Mouse (Mus musculus): Measurements from ENCODE around the gene Bicc1. TPM values are rescaled to one million over a fixed set of nuclear protein-coding genes. Genes with fewer than 3 reads are reported as not detected.
A peak's percentile ranks its signal among the peaks of the same experiment; 100 is the strongest.

The Bicc1 gene
- polyA plus RNA-seq, 1 experiment from 2014 or later, result 37.5 TPM

DNA sequence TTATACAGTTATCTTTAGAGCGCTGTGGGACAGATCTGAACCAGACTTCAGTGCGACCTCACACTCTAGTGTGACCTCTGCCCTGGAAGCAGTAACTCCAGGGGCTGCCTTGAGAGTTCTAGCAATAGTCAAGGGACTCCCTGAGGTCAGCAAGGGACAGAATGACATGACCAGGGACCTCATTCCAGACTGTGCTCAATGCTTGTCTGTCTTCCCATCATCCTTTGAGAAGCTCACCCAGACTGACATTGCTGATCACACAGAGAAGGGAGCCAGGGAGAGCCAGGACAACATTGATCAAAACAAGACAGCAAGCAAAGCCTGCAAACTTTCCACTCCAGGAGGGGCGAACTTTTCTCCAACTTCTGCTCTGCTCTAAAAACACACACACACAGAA lies 38.7 kb downstream of the Bicc1 start:
- no peak for ATAC-seq (ENCODE audit: insufficient number of reproducible peaks, low FRiP score, low TSS enrichment, low read depth)
- WGBS, result 87% methylated on average over 3 of the region's 3 CpGs
- no peak overlapping the region for H3K4me2 ChIP-seq (replicated peaks)
- H3K27ac ChIP-seq (replicated peaks), result peak overlapping the region; percentile 82
- H3K9me3 ChIP-seq (replicated peaks), result no peaks in the 10 kb centered on the region
- H3K4me1 ChIP-seq, result peaks cover 36% of the 10 kb centered on the region
- H3K36me3 ChIP-seq, result no peaks in the 10 kb centered on the region
- H3K9ac ChIP-seq, result no peak overlapping the region
- no peak overlapping the region for H3K4me3 ChIP-seq (replicated peaks)
- no peaks in the 10 kb centered on the region for H3K27me3 ChIP-seq

- H3K4me1 ChIP-seq, result peaks cover 36% of the 10 kb centered on the region
- no peak overlapping the region for H3K9ac ChIP-seq
- no peak for ATAC-seq (ENCODE audit: insufficient number of reproducible peaks, low FRiP score, low TSS enrichment, low read depth)
- H3K27ac ChIP-seq (replicated peaks), result peak overlapping the region; percentile 82
- H3K27me3 ChIP-seq, result no peaks in the 10 kb centered on the region
- WGBS, result 58% methylated on average over 14 of the region's 14 CpGs
- H3K4me2 ChIP-seq (replicated peaks), result no peak overlapping the region
- H3K9me3 ChIP-seq (replicated peaks), result no peaks in the 10 kb centered on the region
- no peaks in the 10 kb centered on the region for H3K36me3 ChIP-seq
- H3K4me3 ChIP-seq (replicated peaks), result no peak overlapping the region
Measured at GRCm38 (mm10) chr10:71120121-71120768, 39.3 kb downstream of the Bicc1 start.

DNA sequence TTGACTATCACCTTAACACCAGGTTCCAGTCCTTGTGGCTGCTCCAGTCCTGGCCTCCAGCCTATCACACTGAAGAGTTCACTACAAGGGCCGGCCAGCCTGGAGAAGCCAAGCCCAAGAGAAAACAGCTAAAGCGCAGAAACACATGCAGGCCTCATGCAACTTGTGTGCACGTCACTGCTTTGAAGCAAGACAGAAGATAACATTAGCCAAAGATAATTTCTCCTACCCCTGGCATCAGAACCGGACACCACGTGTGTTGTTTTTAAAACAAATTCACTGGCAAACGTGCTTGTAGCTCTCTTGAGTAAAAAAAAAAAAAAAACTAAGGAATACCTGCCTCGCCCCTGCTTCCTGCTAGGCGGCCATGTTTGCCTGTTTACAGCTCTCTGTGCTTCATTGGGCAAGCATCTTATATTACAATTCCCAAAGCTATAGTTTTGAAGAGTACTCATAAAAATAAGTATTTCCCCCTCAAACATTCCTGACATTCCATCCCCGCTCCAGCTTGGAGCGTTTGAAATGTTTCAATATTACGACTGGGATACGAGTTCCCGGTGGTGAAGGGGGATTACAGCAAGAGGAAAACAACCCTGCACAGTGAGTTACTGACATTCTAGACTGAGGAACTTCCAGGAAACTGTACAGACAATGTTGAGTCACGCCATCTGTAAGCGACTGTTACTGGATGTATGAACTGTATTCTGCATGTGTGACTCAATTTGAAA lies 40.2 kb downstream of the Bicc1 start:
- H3K27ac ChIP-seq (replicated peaks), result peak overlapping the region; percentile 82
- no peak overlapping the region for H3K4me2 ChIP-seq (replicated peaks)
- no peak overlapping the region for H3K4me3 ChIP-seq (replicated peaks)
- H3K36me3 ChIP-seq, result no peaks in the 10 kb centered on the region
- no peak for ATAC-seq (ENCODE audit: insufficient number of reproducible peaks, low FRiP score, low TSS enrichment, low read depth)
- H3K27me3 ChIP-seq, result no peaks in the 10 kb centered on the region
- no peak overlapping the region for H3K9ac ChIP-seq
- H3K4me1 ChIP-seq, result peaks cover 42% of the 10 kb centered on the region
- 25% methylated on average over 15 of the region's 15 CpGs for WGBS
- no peaks in the 10 kb centered on the region for H3K9me3 ChIP-seq (replicated peaks)

DNA sequence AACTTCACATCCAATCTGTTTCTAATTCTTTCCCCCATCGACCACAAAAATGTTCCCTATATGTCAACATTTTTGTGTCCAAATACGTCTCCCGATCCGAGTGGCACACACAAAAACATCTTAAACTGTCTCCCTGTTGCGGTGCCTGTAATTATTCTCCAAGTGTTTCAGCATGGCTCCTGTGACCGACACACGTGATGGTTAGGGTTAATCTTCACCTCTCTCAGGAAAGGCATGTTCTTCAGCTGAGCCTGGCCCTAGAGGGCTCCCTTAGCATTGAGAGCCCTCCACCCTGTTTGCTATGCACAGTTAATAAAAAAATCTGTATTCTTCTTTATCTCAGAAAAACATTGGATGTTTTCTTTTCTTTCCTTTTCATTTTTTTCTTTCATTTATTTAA lies 41.7 kb downstream of the Bicc1 start:
- no peaks in the 10 kb centered on the region for H3K36me3 ChIP-seq
- peak overlapping the region; percentile 82 for H3K27ac ChIP-seq (replicated peaks)
- WGBS, result 31% methylated on average over 7 of the region's 7 CpGs
- H3K9ac ChIP-seq, result no peak overlapping the region
- ATAC-seq (ENCODE audit: insufficient number of reproducible peaks, low FRiP score, low TSS enrichment, low read depth), result no peak
- H3K4me3 ChIP-seq (replicated peaks), result no peak overlapping the region
- H3K9me3 ChIP-seq (replicated peaks), result no peaks in the 10 kb centered on the region
- no peak overlapping the region for H3K4me2 ChIP-seq (replicated peaks)
- no peaks in the 10 kb centered on the region for H3K27me3 ChIP-seq
- H3K4me1 ChIP-seq, result peaks cover 42% of the 10 kb centered on the region

DNA sequence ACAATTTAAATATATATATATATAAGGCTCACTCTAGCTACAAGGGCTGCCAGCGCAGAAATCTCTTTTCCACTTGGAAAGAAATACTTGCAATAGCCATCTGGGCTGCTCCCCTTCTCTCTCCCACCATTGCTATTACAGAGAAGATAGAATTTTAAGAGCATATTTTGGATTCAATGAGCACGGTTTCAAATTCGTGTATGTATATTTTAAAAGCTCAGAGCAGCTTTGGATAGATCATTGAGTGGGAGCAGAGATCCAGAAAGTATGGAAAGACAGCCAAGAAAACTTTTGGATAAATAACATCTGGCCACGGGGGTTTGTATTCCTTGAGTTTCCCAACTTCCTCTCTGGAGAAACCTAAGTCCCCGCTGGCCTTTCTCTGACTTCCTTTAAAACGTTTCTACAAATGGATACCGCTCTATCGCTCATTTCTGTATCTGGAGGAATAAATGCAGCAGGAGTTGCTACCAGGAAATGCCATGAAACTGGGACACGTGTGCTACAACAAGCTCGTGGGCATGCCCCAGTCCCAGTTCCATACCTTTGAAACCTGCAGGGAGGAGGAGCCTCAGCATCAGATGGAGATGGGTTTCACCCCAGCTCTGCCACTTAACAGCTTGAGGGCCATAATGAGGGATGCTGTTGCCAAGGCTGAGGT lies 45.1 kb downstream of the Bicc1 start:
- H3K9ac ChIP-seq, result no peak overlapping the region
- H3K4me3 ChIP-seq (replicated peaks), result no peak overlapping the region
- H3K27ac ChIP-seq (replicated peaks), result peak overlapping the region; percentile 82
- peak; percentile 70; the same call in 1 of the 2 replicates for ATAC-seq (ENCODE audit: insufficient number of reproducible peaks, low FRiP score, low TSS enrichment, low read depth)
- 45% methylated on average over 10 of the region's 10 CpGs for WGBS
- no peaks in the 10 kb centered on the region for H3K36me3 ChIP-seq
- peaks cover 27% of the 10 kb centered on the region for H3K4me1 ChIP-seq
- H3K27me3 ChIP-seq, result no peaks in the 10 kb centered on the region
- H3K4me2 ChIP-seq (replicated peaks), result no peak overlapping the region
- H3K9me3 ChIP-seq (replicated peaks), result no peaks in the 10 kb centered on the region

- no peak overlapping the region for H3K9ac ChIP-seq
- H3K9me3 ChIP-seq (replicated peaks), result no peaks in the 10 kb centered on the region
- 0 out of 2 replicates have a peak, but pooled peaks cover 4% of the 10 kb centered on the region for H3K4me1 ChIP-seq
- no peak overlapping the region for H3K4me3 ChIP-seq (replicated peaks)
- H3K27me3 ChIP-seq, result no peaks in the 10 kb centered on the region
- 94% methylated on average over 9 of the region's 9 CpGs for WGBS
- no peak overlapping the region for H3K27ac ChIP-seq (replicated peaks)
- H3K36me3 ChIP-seq, result no peaks in the 10 kb centered on the region
- H3K4me2 ChIP-seq (replicated peaks), result no peak overlapping the region
- ATAC-seq (ENCODE audit: insufficient number of reproducible peaks, low FRiP score, low TSS enrichment, low read depth), result no peak
Measured at GRCm38 (mm10) chr10:71106491-71107205, 52.9 kb downstream of the Bicc1 start.

- Histone ChIP-seq H3K27me3 (no peaks in the 10 kb centered on the region), H3K4me2 (replicated peaks) (no peak overlapping the region), H3K9ac (no peak overlapping the region), H3K4me1 (0 out of 2 replicates have a peak, but pooled peaks cover 4% of the 10 kb centered on the region), H3K27ac (replicated peaks) (no peak overlapping the region), H3K36me3 (no peaks in the 10 kb centered on the region), H3K9me3 (replicated peaks) (no peaks in the 10 kb centered on the region), H3K4me3 (replicated peaks) (no peak overlapping the region)
- no peak for ATAC-seq (ENCODE audit: insufficient number of reproducible peaks, low FRiP score, low TSS enrichment, low read depth)
- 65% methylated on average over 6 of the region's 6 CpGs for WGBS
Measured at GRCm38 (mm10) chr10:71104791-71105190, 54.7 kb downstream of the Bicc1 start.

DNA sequence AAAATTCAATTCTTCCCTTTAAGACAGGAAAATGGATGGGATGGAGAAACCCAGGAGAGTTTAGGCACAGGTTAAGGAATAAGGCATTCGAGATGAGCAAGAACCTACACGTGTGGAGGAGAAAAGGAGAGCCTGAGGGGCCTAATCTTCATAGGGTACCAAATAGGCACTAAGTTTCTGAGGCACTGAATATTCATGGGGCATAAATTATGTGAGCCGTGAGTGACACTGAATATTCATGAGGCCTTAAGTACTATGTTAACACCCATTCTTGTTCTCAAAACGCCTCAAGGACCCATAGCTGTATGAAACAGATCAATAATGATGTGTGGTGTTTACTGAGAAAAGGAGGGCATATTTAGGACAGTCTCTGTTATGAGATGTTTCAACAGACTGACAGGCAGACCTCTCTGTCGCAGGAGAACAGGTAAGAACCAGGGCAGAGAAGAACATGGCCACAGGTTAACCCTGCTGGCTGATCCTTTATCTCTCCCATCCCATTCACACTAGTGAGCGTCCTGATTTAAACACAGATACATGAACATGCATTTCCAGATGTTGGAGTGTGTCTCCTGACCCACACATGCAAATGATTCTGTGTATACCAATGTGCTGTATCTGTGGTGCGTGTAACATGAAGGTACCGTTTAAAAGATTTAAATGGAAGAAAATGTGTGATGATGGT lies 58.5 kb downstream of the Bicc1 start:
- no peaks in the 10 kb centered on the region for H3K9me3 ChIP-seq (replicated peaks)
- H3K27me3 ChIP-seq, result no peaks in the 10 kb centered on the region
- H3K27ac ChIP-seq (replicated peaks), result no peak overlapping the region
- ATAC-seq (ENCODE audit: insufficient number of reproducible peaks, low FRiP score, low TSS enrichment, low read depth), result no peak
- no peak overlapping the region for H3K9ac ChIP-seq
- H3K36me3 ChIP-seq, result no peaks in the 10 kb centered on the region
- H3K4me1 ChIP-seq, result 0 out of 2 replicates have a peak, but pooled peaks cover 4% of the 10 kb centered on the region
- no peak overlapping the region for H3K4me2 ChIP-seq (replicated peaks)
- H3K4me3 ChIP-seq (replicated peaks), result no peak overlapping the region
- 72% methylated on average over 8 of the region's 8 CpGs for WGBS

DNA sequence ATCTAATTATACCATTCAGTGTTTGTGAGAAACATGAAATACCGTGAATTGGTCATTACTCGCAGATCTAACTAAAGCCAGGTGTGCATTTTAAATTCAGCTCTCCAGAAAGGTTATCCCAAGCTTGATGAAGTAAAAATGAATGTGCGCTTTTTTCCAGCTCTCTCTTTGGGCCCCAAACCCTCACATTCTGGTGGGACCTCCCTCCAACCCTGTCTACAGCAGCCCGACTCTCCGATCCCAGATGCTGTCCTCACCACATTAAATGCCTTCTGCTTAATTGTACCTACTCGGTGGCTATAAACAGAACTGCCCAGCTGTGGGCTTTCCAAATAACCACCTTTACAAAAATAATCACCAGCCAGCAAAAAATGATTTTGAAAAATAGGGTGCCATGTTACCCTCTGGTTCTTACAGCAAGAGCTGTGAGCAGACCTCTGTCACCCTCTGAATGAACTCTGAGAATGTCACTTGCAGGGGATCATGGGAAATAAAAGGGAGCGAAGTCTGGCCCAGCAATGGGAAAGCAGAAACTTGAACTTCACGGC lies 64.7 kb downstream of the Bicc1 start:
- Histone ChIP-seq H3K4me1 (0 out of 2 replicates have a peak, but pooled peaks cover 7% of the 10 kb centered on the region), H3K4me3 (replicated peaks) (no peak overlapping the region), H3K9ac (no peak overlapping the region), H3K4me2 (replicated peaks) (0 out of 2 replicates have a peak overlapping the region, but pooled peaks have one; percentile 6), H3K36me3 (no peaks in the 10 kb centered on the region), H3K27ac (replicated peaks) (peak overlapping the region; percentile 28; the same call in 1 of the 2 replicates), H3K9me3 (replicated peaks) (no peaks in the 10 kb centered on the region), H3K27me3 (no peaks in the 10 kb centered on the region)
- 54% methylated on average over 8 of the region's 8 CpGs for WGBS
- ATAC-seq (ENCODE audit: insufficient number of reproducible peaks, low FRiP score, low TSS enrichment, low read depth), result no peak

DNA sequence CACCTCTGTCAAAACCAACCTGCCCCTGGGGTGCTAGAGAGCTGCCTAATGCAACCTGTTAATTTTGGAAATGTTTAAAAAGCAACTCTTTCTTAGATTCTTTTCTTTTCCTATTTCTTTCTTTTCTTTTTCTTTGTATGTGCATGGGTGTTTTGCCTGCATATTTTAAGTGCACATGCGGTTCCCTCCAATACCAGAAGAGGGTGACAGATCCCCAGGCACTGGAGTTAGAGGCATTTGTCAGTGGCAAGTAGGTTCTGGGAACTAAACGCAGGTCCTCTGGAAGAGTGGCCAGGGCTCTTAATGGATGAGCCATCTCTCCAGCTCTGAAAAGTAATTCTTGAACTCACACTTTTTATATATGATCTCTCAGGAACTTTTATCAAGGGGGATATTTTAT lies 66.2 kb downstream of the Bicc1 start:
- Histone ChIP-seq H3K4me2 (replicated peaks) (no peak overlapping the region), H3K9me3 (replicated peaks) (no peaks in the 10 kb centered on the region), H3K4me3 (replicated peaks) (no peak overlapping the region), H3K4me1 (0 out of 2 replicates have a peak, but pooled peaks cover 7% of the 10 kb centered on the region), H3K27me3 (no peaks in the 10 kb centered on the region), H3K27ac (replicated peaks) (no peak overlapping the region), H3K9ac (no peak overlapping the region), H3K36me3 (no peaks in the 10 kb centered on the region)
- WGBS, result 89% methylated on average over 2 of the region's 2 CpGs
- ATAC-seq (ENCODE audit: insufficient number of reproducible peaks, low FRiP score, low TSS enrichment, low read depth), result no peak
